Comparison of ENCODE assay signal across 10 mouse cellular contexts in genomic region chr15:98976763-98977758, GRCm38 (mm10). TPM values are rescaled to one million over a fixed set of nuclear protein-coding genes. Genes with fewer than 3 reads are reported as not detected.
DNase-seq lines count a peak whose midpoint lies in the region; ATAC-seq and TF ChIP-seq lines count a peak whose summit lies in the region.
"Had no signal": no experiment of that assay in that cellular context is flagged by ENCODE, and none has a peak within 500 bp of the region (broad histone marks: within the 10 kb centered on the region; RNA-seq: fewer than 3 reads in every experiment).

No protein-coding gene starts in this region.

- H3K4me1 ChIP-seq in lung, embryonic 16.5 days (replicated peaks; ENCODE audit: control insufficient read depth, insufficient read depth, low read length): peaks cover 14% of the 10 kb centered on the region
- peaks cover 7% of the 10 kb centered on the region for H3K4me1 ChIP-seq in embryonic facial prominence, embryonic 11.5 days (ENCODE audit: control insufficient read depth, insufficient read depth, low read length)
- H3K4me1 ChIP-seq in hindbrain, postnatal 0 days (ENCODE audit: insufficient read depth, low read length): peaks cover 27% of the 10 kb centered on the region
- H3K4me1 ChIP-seq in neural tube, embryonic 15.5 days: peaks cover 57% of the 10 kb centered on the region
- H3K4me1 ChIP-seq in liver, postnatal 0 days (ENCODE audit: insufficient read depth): no peaks in the 10 kb centered on the region

- DNase-seq in lung, postnatal 36 days: no peak
- DNase-seq in embryonic facial prominence, embryonic 11.5 days (ENCODE audit: low spot score): no peak
- peak; percentile 33 for DNase-seq in hindbrain, postnatal 0 days (ENCODE audit: low spot score)
- no peak for DNase-seq in embryo, embryonic 10.5 days (ENCODE audit: low spot score)
- DNase-seq in liver, postnatal 0 days: no peak

- no peak for TF ChIP-seq EP300 in liver, postnatal 0 days (IDR thresholded peaks at IDR 0.05; ENCODE audit: low read depth)

- peak overlapping the region; percentile 47; the same call in 1 of the 2 replicates for H3K27ac ChIP-seq in lung, embryonic 16.5 days (ENCODE audit: low read length)
- H3K27ac ChIP-seq in embryonic facial prominence, embryonic 11.5 days (replicated peaks; ENCODE audit: low read depth, low read length): peak overlapping the region; percentile 43; the same call in 1 of the 2 replicates
- H3K27ac ChIP-seq in hindbrain, postnatal 0 days: peak overlapping the region; percentile 92
- peak overlapping the region; percentile 86 for H3K27ac ChIP-seq in neural tube, embryonic 15.5 days (replicated peaks)
- H3K27ac ChIP-seq in liver, postnatal 0 days (ENCODE audit: low read depth): no peak overlapping the region

- no peak for ATAC-seq in lung, embryonic 16.5 days (ENCODE audit: low read depth)
- no peak for ATAC-seq in embryonic facial prominence, embryonic 11.5 days (replicated peaks; ENCODE audit: insufficient number of reproducible peaks, low FRiP score, low TSS enrichment, low read depth)
- peak; percentile 55; the same call in 1 of the 2 replicates for ATAC-seq in hindbrain, postnatal 0 days
- no peak for ATAC-seq in neural tube, embryonic 15.5 days (ENCODE audit: low FRiP score)
- no peak for ATAC-seq in liver, postnatal 0 days
- no peak for ATAC-seq in erythroid progenitor cell, adult 5-6 weeks (replicated peaks; ENCODE audit: low FRiP score, poor library complexity, severe bottlenecking)

- WGBS in lung, embryonic 16.5 days: 60% methylated on average over 21 of the region's 21 CpGs
- 71% methylated on average over 21 of the region's 21 CpGs for WGBS in embryonic facial prominence, embryonic 11.5 days
- WGBS in hindbrain, postnatal 0 days: 36% methylated on average over 21 of the region's 21 CpGs
- WGBS in neural tube, embryonic 15.5 days: 54% methylated on average over 21 of the region's 21 CpGs
- 74% methylated on average over 21 of the region's 21 CpGs for WGBS in liver, postnatal 0 days (ENCODE audit: insufficient replicate concordance)

- peak overlapping the region; percentile 22; the same call in 1 of the 2 replicates for H3K4me2 ChIP-seq in lung, embryonic 16.5 days (ENCODE audit: low read depth, low read length)
- no peak overlapping the region for H3K4me2 ChIP-seq in embryonic facial prominence, embryonic 11.5 days (ENCODE audit: low read depth, low read length)
- peak overlapping the region; percentile 48 for H3K4me2 ChIP-seq in hindbrain, postnatal 0 days (ENCODE audit: low read depth, low read length)
- peak overlapping the region; percentile 50 for H3K4me2 ChIP-seq in neural tube, embryonic 15.5 days
- no peak overlapping the region for H3K4me2 ChIP-seq in liver, postnatal 0 days (ENCODE audit: low read depth, low read length)

- H3K27me3 ChIP-seq in lung, embryonic 16.5 days (ENCODE audit: control insufficient read depth, insufficient read depth, low read depth, low read length): no peaks in the 10 kb centered on the region
- H3K27me3 ChIP-seq in embryonic facial prominence, embryonic 11.5 days (ENCODE audit: control insufficient read depth, insufficient read depth, low read length): no peaks in the 10 kb centered on the region
- H3K27me3 ChIP-seq in hindbrain, postnatal 0 days (ENCODE audit: insufficient read depth, low read length): no peaks in the 10 kb centered on the region
- no peaks in the 10 kb centered on the region for H3K27me3 ChIP-seq in neural tube, embryonic 15.5 days (replicated peaks)
- no peaks in the 10 kb centered on the region for H3K27me3 ChIP-seq in liver, postnatal 0 days (ENCODE audit: insufficient read depth, low read length)

- H3K9ac ChIP-seq in lung, embryonic 16.5 days (ENCODE audit: low read length): peak overlapping the region; percentile 49; the same call in 1 of the 2 replicates
- no peak overlapping the region for H3K9ac ChIP-seq in embryonic facial prominence, embryonic 11.5 days (replicated peaks; ENCODE audit: low read length)
- H3K9ac ChIP-seq in hindbrain, postnatal 0 days (replicated peaks; ENCODE audit: low read length): peak overlapping the region; percentile 42; the same call in 1 of the 2 replicates
- peak overlapping the region; percentile 21 for H3K9ac ChIP-seq in neural tube, embryonic 15.5 days (replicated peaks)
- no peak overlapping the region for H3K9ac ChIP-seq in liver, postnatal 0 days (replicated peaks)

- TF ChIP-seq CTCF in hindbrain, postnatal 0 days (IDR thresholded peaks at IDR 0.05; ENCODE audit: low read depth): no peak
- no peak for TF ChIP-seq CTCF in liver, postnatal 0 days (IDR thresholded peaks at IDR 0.05; ENCODE audit: low read depth)

- H3K9me3 ChIP-seq in lung, embryonic 16.5 days (ENCODE audit: control insufficient read depth, low read length): no peaks in the 10 kb centered on the region
- no peaks in the 10 kb centered on the region for H3K9me3 ChIP-seq in embryonic facial prominence, embryonic 11.5 days (replicated peaks; ENCODE audit: control insufficient read depth, low read length)
- no peaks in the 10 kb centered on the region for H3K9me3 ChIP-seq in hindbrain, postnatal 0 days (ENCODE audit: low read length)
- H3K9me3 ChIP-seq in neural tube, embryonic 15.5 days (replicated peaks): no peaks in the 10 kb centered on the region
- no peaks in the 10 kb centered on the region for H3K9me3 ChIP-seq in liver, postnatal 0 days (ENCODE audit: low read length)

- no peak overlapping the region for H3K4me3 ChIP-seq in lung, embryonic 16.5 days (ENCODE audit: low read length)
- H3K4me3 ChIP-seq in embryonic facial prominence, embryonic 11.5 days (ENCODE audit: low read depth, low read length): no peak overlapping the region
- H3K4me3 ChIP-seq in hindbrain, postnatal 0 days (ENCODE audit: low read length): no peak overlapping the region
- H3K4me3 ChIP-seq in neural tube, embryonic 15.5 days (replicated peaks): 0 out of 2 replicates have a peak overlapping the region, but pooled peaks have one; percentile 16
- no peak overlapping the region for H3K4me3 ChIP-seq in liver, postnatal 0 days (ENCODE audit: low read depth, low read length)

- no peaks in the 10 kb centered on the region for H3K36me3 ChIP-seq in lung, embryonic 16.5 days (ENCODE audit: control insufficient read depth, insufficient read depth, low read length)
- H3K36me3 ChIP-seq in embryonic facial prominence, embryonic 11.5 days (replicated peaks; ENCODE audit: control insufficient read depth, insufficient read depth, low read depth, low read length): no peaks in the 10 kb centered on the region
- H3K36me3 ChIP-seq in hindbrain, postnatal 0 days (ENCODE audit: insufficient read depth, low read length): no peaks in the 10 kb centered on the region
- H3K36me3 ChIP-seq in neural tube, embryonic 15.5 days: no peaks in the 10 kb centered on the region
- H3K36me3 ChIP-seq in liver, postnatal 0 days (replicated peaks; ENCODE audit: insufficient read depth, low read length): no peaks in the 10 kb centered on the region

RNA-seq across cellular contexts. Expression of gene Tuba1a, which starts 23.6 kb away (rescaled TPM):
- polyA plus RNA-seq in lung, embryonic 16.5 days (2015; fragmentation: Nextera tagmentation; extraction: Ambion mirVana): 870 and 906 TPM in 2 replicates
- polyA plus RNA-seq in embryonic facial prominence, embryonic 11.5 days (2014; fragmentation: Nextera tagmentation; extraction: Ambion mirVana): 3,177 and 3,658 TPM in 2 replicates
- 18,723 and 19,179 TPM in 2 replicates for total RNA-seq in hindbrain, postnatal 0 days (2014; rRNA removed)
- polyA plus RNA-seq in hindbrain, postnatal 0 days (2015; fragmentation: Nextera tagmentation; extraction: Ambion mirVana): 11,647 and 12,500 TPM in 2 replicates
- 10,639 and 13,509 TPM in 2 replicates for polyA plus RNA-seq in neural tube, embryonic 15.5 days (2015; fragmentation: Nextera tagmentation; extraction: Ambion mirVana)
- polyA plus RNA-seq in liver, postnatal 0 days (2015; fragmentation: Nextera tagmentation; extraction: Ambion mirVana): 28.1 and 28.7 TPM in 2 replicates
- 6.5 and 38.1 TPM in 2 replicates for total RNA-seq in erythroid progenitor cell, adult 5-6 weeks (2015; ENCODE audit: low replicate concordance)
- total RNA-seq in erythroid progenitor cell, adult 5-6 weeks (2017; ENCODE audit: low replicate concordance): 5.9 and 9.6 TPM in 2 replicates

RNA-seq across cellular contexts. Expression of gene Gm49450, which starts 23.7 kb away (rescaled TPM):
- polyA plus RNA-seq in lung, embryonic 16.5 days (2015; fragmentation: Nextera tagmentation; extraction: Ambion mirVana): not detected in 2 replicates
- polyA plus RNA-seq in embryonic facial prominence, embryonic 11.5 days (2014; fragmentation: Nextera tagmentation; extraction: Ambion mirVana): not detected in 2 replicates
- 1,661 and 1,767 TPM in 2 replicates for total RNA-seq in hindbrain, postnatal 0 days (2014; rRNA removed)
- polyA plus RNA-seq in hindbrain, postnatal 0 days (2015; fragmentation: Nextera tagmentation; extraction: Ambion mirVana): not detected in 2 replicates
- polyA plus RNA-seq in neural tube, embryonic 15.5 days (2015; fragmentation: Nextera tagmentation; extraction: Ambion mirVana): not detected in 2 replicates
- polyA plus RNA-seq in liver, postnatal 0 days (2015; fragmentation: Nextera tagmentation; extraction: Ambion mirVana): not detected in 2 replicates
- not detected in 2 replicates for total RNA-seq in erythroid progenitor cell, adult 5-6 weeks (2015; ENCODE audit: low replicate concordance)
- not detected in 2 replicates for total RNA-seq in erythroid progenitor cell, adult 5-6 weeks (2017; ENCODE audit: low replicate concordance)
- total RNA-seq: adrenal gland, postnatal 14 days; heart, adult 18-20 months had no signal

RNA-seq across cellular contexts. Expression of gene Tuba1b, which starts 42.7 kb away (rescaled TPM):
- 1,812 and 1,892 TPM in 2 replicates for polyA plus RNA-seq in lung, embryonic 16.5 days (2015; fragmentation: Nextera tagmentation; extraction: Ambion mirVana)
- 2,291 and 2,381 TPM in 2 replicates for polyA plus RNA-seq in embryonic facial prominence, embryonic 11.5 days (2014; fragmentation: Nextera tagmentation; extraction: Ambion mirVana)
- total RNA-seq in hindbrain, postnatal 0 days (2014; rRNA removed): 3,512 and 3,813 TPM in 2 replicates
- polyA plus RNA-seq in hindbrain, postnatal 0 days (2015; fragmentation: Nextera tagmentation; extraction: Ambion mirVana): 1,613 and 1,711 TPM in 2 replicates
- 1,446 and 1,534 TPM in 2 replicates for polyA plus RNA-seq in neural tube, embryonic 15.5 days (2015; fragmentation: Nextera tagmentation; extraction: Ambion mirVana)
- 389 and 423 TPM in 2 replicates for polyA plus RNA-seq in liver, postnatal 0 days (2015; fragmentation: Nextera tagmentation; extraction: Ambion mirVana)
- 2,503 and 2,754 TPM in 2 replicates for total RNA-seq in erythroid progenitor cell, adult 5-6 weeks (2015; ENCODE audit: low replicate concordance)
- 632 and 670 TPM in 2 replicates for total RNA-seq in erythroid progenitor cell, adult 5-6 weeks (2017; ENCODE audit: low replicate concordance)

RNA-seq across cellular contexts. Expression of gene Tuba1c, which starts 52.6 kb away (rescaled TPM):
- 226 and 230 TPM in 2 replicates for polyA plus RNA-seq in lung, embryonic 16.5 days (2015; fragmentation: Nextera tagmentation; extraction: Ambion mirVana)
- polyA plus RNA-seq in embryonic facial prominence, embryonic 11.5 days (2014; fragmentation: Nextera tagmentation; extraction: Ambion mirVana): 132 and 138 TPM in 2 replicates
- 43.8 and 58.3 TPM in 2 replicates for total RNA-seq in hindbrain, postnatal 0 days (2014; rRNA removed)
- polyA plus RNA-seq in hindbrain, postnatal 0 days (2015; fragmentation: Nextera tagmentation; extraction: Ambion mirVana): 24.0 and 24.2 TPM in 2 replicates
- 12.4 and 52.6 TPM in 2 replicates for polyA plus RNA-seq in neural tube, embryonic 15.5 days (2015; fragmentation: Nextera tagmentation; extraction: Ambion mirVana)
- polyA plus RNA-seq in liver, postnatal 0 days (2015; fragmentation: Nextera tagmentation; extraction: Ambion mirVana): 149 and 152 TPM in 2 replicates
- 637 and 660 TPM in 2 replicates for total RNA-seq in erythroid progenitor cell, adult 5-6 weeks (2015; ENCODE audit: low replicate concordance)
- 271 and 335 TPM in 2 replicates for total RNA-seq in erythroid progenitor cell, adult 5-6 weeks (2017; ENCODE audit: low replicate concordance)

RNA-seq across cellular contexts. Expression of gene Lmbr1l, which starts 59.0 kb away (rescaled TPM):
- polyA plus RNA-seq in lung, embryonic 16.5 days (2015; fragmentation: Nextera tagmentation; extraction: Ambion mirVana): 15.7 and 17.3 TPM in 2 replicates
- 3.9 and 7.1 TPM in 2 replicates for polyA plus RNA-seq in embryonic facial prominence, embryonic 11.5 days (2014; fragmentation: Nextera tagmentation; extraction: Ambion mirVana)
- total RNA-seq in hindbrain, postnatal 0 days (2014; rRNA removed): 28.7 and 51.0 TPM in 2 replicates
- polyA plus RNA-seq in hindbrain, postnatal 0 days (2015; fragmentation: Nextera tagmentation; extraction: Ambion mirVana): 20.0 and 20.9 TPM in 2 replicates
- 27.9 and 28.6 TPM in 2 replicates for polyA plus RNA-seq in neural tube, embryonic 15.5 days (2015; fragmentation: Nextera tagmentation; extraction: Ambion mirVana)
- polyA plus RNA-seq in liver, postnatal 0 days (2015; fragmentation: Nextera tagmentation; extraction: Ambion mirVana): 4.9 and 5.1 TPM in 2 replicates
- total RNA-seq in erythroid progenitor cell, adult 5-6 weeks (2015; ENCODE audit: low replicate concordance): 7.9 and 15.1 TPM in 2 replicates
- total RNA-seq in erythroid progenitor cell, adult 5-6 weeks (2017; ENCODE audit: low replicate concordance): 9.0 and 12.1 TPM in 2 replicates

Comparison
In these comparisons a context has a peak if more than half of its experiments do, and no peak if none do; other contexts are left out.
1. H3K4me2 ChIP-seq: peak in lung, embryonic 16.5 days (single experiment), hindbrain, postnatal 0 days (single experiment) and neural tube, embryonic 15.5 days (single experiment); none in embryonic facial prominence, embryonic 11.5 days (single experiment) and liver, postnatal 0 days (single experiment).
2. H3K9ac ChIP-seq: peak in lung, embryonic 16.5 days (single experiment), hindbrain, postnatal 0 days (single experiment) and neural tube, embryonic 15.5 days (single experiment); none in embryonic facial prominence, embryonic 11.5 days (single experiment) and liver, postnatal 0 days (single experiment).
3. RNA of gene Tuba1a, which starts 23.6 kb away (polyA plus RNA-seq): 10,639 to 13,509 TPM in neural tube, embryonic 15.5 days, 11,647 to 12,500 TPM in hindbrain, postnatal 0 days, 3,177 to 3,658 TPM in embryonic facial prominence, embryonic 11.5 days and 870 to 906 TPM in lung, embryonic 16.5 days; 28.1 to 28.7 TPM in liver, postnatal 0 days; every median in the first group is over 10 times any median in the second.